Mouse (Mus musculus) liver, adult (tissue): Measurements from ENCODE around the gene Zfp248.

Experiments
- GATA4 ChIP-seq: IDR thresholded peaks from 2 replicates; pipeline ENCODE4 v1.6.1; 2014; ENCODE audit warnings: mild to moderate bottlenecking, low read length; ENCODE audit not compliant: insufficient replicate concordance

Zfp248 gene

GRCm38 (mm10) chr6:118381234-118381633 lies 74.1 kb downstream of the Zfp248 start:
- no peak for TF ChIP-seq GATA4

DNA sequence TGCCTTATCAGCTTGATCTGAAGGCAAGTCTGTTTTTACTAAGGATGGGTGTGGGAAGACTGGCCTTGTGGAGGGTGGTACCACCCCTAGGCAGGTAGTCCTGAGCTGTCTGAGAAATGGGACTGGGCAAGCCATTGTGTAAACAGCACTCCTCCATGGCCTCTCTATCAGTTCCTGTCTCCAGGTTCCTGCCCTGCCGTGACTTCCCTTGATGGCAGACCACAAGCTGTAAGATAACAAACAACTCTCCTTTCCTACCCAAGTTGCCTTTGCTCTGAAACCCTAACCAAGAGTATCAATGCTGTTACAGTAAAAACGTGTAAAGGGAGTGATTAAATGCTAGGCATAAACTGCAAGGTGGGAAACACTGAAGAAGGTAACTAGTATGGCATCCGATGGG lies 74.7 kb downstream of the Zfp248 start:
- no peak for TF ChIP-seq GATA4

- TF ChIP-seq GATA4: no peak
Measured at GRCm38 (mm10) chr6:118379451-118380167, 75.7 kb downstream of the Zfp248 start.

DNA sequence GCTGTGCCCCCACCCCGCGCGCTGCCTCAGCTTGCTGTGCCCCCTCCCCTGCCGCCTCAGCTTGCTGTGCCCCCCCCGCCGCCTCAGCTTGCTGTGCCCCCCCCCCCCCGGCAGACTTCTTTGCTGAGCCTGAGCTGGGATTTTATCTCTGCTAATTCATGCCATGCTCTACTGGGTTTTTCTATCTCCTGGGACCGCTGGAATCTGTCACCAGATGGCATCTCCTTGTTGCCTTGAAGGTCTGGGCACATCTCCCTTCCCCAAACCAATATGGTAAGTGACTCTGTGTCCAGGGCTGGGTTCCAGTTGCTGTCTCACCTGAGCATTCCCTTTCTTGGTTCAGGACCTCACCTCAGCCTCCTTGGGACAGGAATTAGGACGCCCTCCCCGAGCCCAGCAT lies 77.7 kb downstream of the Zfp248 start:
- TF ChIP-seq GATA4: no peak
